Mouse (Mus musculus) adrenal gland, postnatal 10 days (tissue): ENCODE measurements around the gene Abca15. TPM values are rescaled to one million over a fixed set of nuclear protein-coding genes. Genes with fewer than 3 reads are reported as not detected.
A peak's percentile ranks its signal among the peaks of the same experiment; 100 is the strongest.
"Not testable (repeated sequence)": the region's sequence is repeated elsewhere in the genome, so short reads cannot be mapped to it uniquely, and the experiment has no call there.

Experiments
- DNase-seq: peaks from one replicate; pipeline ENCODE4 v3.0.0; 2021; ENCODE audit warnings: mixed read lengths
- long read RNA-seq, 2 experiments: library from polyadenylated mRNA; stranded (forward); transcript quantifications; one replicate each; pipeline ENCODE4 v2.0.0; 2021
- total RNA-seq, 2 experiments: library from RNA; stranded (reverse); gene quantifications; 2 replicates each; pipeline ENCODE4 v1.2.3; 2021

The Abca15 gene
- not detected for total RNA-seq
- long read RNA-seq, experiment 1, result 0 reads
- long read RNA-seq, experiment 2, result 0 reads

DNA sequence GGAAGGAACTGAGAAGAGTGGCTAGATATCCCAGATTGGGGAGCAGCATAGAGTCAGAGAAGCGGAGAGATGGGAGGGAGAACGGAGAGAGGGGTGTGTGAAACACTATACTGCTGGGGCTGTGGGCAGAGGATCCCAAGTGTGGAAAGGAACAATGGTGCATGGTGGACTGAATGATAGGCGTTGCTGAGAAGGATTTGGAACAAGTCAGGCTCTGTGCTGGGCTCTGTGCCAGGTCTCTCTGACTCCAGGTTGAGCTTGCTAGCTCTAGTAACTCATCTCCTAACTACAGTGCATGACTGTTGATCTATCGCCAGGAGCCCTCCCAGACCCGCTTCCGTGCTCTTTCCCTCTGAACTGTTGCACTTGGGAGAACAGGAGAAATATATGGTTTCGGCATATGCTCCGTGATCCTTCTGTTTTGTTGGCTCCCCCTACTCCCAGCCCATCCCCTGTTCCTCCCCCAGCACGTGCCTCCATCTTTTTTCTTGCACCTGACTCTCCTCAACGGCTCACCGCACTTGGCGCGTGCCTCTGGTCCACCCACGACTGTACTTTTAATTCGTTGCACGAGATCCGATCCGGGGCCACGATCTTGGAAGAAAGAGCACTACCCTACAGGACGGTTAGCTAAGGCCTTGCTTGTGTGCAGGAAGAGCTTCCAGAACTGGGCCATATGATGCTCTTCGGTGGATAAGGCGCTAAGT lies at the start of gene Abca15:
TSS of gene Abca15 (plus strand) at position 584 of the 707 bp plus-strand sequence.
- DNase-seq, result peak; percentile 35

DNA sequence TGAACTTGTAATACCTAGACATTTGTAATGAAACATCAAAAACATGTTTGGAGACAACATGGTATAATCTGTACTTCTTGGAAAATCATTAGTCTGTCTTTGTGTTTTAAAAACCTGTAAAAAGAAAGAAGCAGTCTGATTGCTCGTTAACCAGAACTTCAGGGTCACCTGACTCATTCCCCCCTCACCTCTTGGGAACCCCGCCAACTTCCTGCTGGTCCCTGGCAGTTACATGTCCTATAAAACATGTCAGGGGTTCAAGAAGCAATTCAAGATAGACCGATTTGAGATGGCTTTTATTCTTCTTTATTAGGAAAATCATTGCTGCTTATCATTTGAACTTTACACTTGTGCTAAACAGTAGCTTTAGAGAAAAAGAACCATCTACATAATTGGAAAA lies 43.2 kb upstream of the Abca15 start:
- DNase-seq, result peak; percentile 51

DNA sequence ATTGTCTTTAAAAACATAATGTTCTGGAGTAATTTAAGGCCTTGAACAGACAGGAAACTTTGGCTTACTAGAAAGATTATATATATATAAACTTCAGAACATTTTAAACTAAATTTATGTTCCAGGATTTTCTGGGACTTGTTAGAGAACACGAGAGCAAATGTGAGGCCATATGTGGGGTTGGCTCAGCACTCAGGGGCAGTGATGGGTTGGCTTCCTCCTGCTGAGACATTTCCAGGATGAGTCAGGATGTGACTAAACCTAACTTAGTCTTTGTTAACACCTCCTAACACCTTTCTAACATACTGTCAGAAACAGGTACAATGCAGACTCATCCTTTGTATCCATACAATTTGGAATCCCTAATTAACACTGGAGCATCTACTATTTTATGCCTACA lies 12.4 kb upstream of the Abca15 start:
- no peak for DNase-seq

DNA sequence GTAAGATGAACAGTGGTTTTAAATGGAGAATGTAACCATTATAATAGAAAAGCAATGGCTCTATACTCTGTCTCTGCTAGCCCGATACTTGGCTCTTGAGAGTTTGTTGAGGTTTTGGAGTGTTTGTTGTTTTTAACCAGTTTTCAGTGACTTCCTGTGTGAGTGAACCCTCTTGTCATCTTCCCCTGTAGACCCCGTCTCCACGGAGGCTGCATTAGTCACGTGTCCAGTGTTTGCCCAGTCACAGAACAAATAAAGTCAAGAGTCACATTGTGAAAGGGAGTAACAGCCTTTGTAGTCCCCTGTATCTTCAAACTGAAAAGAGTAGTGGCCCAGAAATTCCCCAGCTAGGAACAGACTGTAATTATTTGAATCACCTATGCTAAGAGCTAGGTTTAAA lies 5.5 kb upstream of the Abca15 start:
- no peak for DNase-seq

DNA sequence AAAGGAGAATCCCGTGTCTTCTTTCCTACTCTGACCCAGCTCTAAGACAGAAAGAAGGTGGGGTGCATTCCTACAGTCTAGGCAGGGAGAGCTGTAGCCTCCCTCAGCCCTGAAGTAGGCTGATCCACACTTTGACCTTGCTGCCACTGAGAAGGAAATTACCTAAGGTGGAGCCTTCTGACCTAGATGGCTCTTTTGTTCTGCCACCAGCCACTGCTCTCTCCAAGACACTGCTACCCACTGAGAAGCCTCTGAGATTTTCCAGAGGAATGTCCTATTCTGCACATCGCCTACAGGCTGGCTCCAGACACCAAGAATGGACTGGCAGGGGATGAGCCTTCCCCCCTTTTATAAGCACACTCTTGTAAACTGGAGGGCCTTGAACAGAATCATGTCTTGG lies 2.6 kb upstream of the Abca15 start:
- DNase-seq, result not testable (repeated sequence)

DNA sequence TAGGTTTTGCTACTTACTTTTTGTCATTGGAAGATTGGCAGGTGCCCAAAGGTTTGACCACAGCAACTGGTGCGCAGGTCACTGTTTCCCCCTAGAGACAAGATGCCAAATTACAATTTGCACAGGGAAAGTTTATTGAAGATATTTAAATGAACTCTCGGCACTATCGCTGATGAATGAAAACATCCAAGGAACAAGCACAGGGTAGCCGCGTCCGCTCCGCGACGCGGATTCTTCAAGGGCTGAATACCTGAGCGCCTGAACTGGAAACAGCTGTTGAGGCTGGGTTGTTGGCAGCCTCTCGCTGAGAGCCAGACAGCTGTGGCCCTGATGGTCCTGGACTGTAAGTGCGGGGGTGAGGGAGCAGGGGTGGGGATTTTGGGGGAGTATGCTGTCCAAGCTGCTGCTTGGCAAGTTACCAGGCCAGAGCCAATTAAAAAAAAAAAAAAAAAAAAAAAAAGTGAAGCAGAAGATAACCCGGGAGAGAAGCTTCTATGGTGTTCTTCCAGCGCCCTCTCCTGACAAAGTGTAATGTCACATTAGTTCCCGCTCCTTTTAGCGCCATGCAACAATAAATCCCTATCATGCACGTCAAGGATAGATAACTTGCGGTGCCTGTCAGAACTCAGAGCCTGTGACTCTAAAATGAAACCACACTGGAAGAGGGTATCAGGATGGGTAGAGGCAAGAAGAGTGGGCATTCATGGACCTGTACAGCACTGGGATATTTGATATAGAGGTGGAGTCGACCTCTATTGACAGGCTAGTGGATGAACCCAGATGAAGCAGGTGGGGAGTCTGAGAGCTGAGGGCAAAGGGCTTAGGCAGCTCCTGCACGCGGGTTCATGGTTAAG lies 1.0 kb upstream of the Abca15 start:
- peak; percentile 20 for DNase-seq

DNA sequence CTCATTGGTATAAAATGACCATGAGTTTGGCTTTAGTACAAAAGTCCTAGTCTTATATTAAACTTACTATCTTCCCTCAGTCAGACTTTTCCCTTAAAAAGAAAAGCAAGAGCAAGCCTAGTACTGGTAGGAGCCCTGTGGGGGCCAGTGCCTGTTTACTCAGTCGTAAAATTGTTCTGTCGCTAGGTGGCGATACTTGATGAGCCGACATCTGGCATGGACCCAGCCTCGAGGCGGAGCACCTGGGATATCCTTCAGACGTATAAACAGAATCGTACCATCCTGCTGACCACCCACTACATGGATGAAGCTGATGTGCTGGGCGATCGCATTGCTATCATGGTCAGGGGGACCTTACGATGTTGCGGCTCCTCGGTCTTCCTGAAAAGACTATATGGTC lies 32.7 kb downstream of the Abca15 start:
- DNase-seq, result peak; percentile 2

DNA sequence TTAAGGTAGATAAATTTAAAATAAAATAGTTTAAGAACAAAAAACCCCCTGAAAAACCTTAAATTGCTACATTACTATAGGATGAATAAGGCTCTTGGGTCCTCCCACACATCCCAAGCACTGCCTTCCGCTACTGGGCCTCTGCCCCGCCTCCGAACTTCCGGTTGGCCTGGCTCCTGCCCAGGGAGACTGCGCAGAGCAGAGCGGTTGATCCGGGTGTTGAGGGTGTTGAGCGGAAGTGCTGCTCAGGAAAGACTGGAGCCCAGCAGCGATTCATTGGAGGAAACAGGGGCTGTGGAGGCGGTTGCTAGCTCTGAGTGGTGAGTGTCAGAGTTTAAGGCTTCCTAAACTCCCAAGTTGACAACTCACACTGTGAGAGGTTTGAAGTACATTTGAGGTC lies 81.0 kb downstream of the Abca15 start, which contains the start of gene Abca16:
TSS of gene Abca16 (plus strand) at position 201 of the 400 bp plus-strand sequence.
- DNase-seq, result peak; percentile 2

DNA sequence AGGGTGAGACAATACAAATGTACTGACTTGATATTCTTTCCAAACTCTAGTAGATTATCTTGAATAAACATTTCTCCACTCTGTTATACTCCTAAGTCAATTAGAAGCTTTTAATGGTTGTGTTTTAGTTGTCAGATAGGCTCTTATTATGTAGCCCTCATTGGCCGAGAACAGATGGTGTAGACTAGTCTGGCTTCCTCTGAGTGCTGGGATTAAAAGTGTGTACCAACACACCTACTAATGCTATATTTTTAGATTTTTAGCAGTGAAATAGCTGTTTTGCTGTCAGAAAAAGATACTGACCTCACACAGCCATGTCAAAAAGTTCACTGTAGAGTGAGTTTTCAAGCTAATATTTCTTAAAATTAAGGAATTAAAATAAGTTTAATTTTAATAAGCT lies 83.9 kb downstream of the Abca15 start:
- DNase-seq, result no peak

DNA sequence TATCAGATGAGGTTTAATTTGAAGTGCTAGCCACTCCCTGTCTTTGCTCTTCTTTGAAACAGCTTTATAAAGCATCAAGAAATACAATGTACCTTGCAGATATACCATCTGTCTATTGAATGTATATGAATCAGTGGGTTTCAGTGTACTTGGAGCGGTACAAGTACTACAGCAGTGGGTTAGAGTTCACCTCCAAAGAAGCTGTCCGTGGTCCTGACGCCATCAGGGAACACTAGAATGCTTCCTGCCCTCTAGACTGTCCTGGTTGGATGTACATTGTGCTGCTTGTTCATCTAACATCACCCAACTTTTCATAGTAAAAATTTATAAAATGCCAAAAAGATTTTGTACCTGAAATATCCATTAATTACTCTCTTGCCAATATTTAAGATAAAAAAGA lies 98.2 kb downstream of the Abca15 start:
- DNase-seq, result peak; percentile 10

DNA sequence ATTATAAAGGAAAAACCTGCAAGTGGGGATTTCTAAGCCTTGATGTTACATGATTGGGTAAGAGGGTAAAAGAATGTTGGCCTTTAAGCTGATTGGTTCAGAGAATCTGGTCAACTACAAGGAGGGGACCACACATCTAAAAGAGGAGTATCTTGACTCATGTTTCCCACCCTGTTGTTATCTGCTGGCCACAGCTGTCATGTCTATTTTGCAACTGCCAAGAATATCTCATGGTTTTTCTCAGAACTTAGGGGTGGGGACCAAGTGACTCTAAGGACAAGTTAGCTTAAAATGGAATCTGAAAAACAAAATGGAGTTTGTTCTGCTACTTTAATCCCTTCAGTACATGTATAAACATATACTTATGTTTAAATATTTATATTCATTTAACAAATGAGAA lies 103.0 kb downstream of the Abca15 start:
- DNase-seq, result no peak

Other genes with a start within 250 kb of the Abca15 start
- gene Dnah3, start 233.4 kb upstream of the Abca15 start, total RNA-seq, result under 1 TPM in 1 of 2 experiments, not detected in 1; 0.12 TPM
- gene Tmem159, start 226.3 kb upstream of the Abca15 start, total RNA-seq, result 10 to 100 TPM; 35.8 to 43.8 TPM
- gene Zp2, start 183.4 kb upstream of the Abca15 start, total RNA-seq, result under 1 TPM in 1 of 2 experiments, not detected in 1; 0.33 TPM
- gene Anks4b, start 154.8 kb upstream of the Abca15 start, total RNA-seq, result 1 to 10 TPM; 1.1 to 2.5 TPM
- 1 to 10 TPM; 1.5 to 2.7 TPM for gene Crym, start 126.6 kb upstream of the Abca15 start, total RNA-seq
- not detected for gene Abca14, start 124.7 kb upstream of the Abca15 start, total RNA-seq
- not detected for gene Abca16, start 81.0 kb downstream of the Abca15 start, total RNA-seq